Mouse (Mus musculus): Measurements from ENCODE around the gene Usp4.
"Not testable (repeated sequence)": the region's sequence is repeated elsewhere in the genome, so short reads cannot be mapped to it uniquely, and the experiment has no call there.

The Usp4 gene

DNA sequence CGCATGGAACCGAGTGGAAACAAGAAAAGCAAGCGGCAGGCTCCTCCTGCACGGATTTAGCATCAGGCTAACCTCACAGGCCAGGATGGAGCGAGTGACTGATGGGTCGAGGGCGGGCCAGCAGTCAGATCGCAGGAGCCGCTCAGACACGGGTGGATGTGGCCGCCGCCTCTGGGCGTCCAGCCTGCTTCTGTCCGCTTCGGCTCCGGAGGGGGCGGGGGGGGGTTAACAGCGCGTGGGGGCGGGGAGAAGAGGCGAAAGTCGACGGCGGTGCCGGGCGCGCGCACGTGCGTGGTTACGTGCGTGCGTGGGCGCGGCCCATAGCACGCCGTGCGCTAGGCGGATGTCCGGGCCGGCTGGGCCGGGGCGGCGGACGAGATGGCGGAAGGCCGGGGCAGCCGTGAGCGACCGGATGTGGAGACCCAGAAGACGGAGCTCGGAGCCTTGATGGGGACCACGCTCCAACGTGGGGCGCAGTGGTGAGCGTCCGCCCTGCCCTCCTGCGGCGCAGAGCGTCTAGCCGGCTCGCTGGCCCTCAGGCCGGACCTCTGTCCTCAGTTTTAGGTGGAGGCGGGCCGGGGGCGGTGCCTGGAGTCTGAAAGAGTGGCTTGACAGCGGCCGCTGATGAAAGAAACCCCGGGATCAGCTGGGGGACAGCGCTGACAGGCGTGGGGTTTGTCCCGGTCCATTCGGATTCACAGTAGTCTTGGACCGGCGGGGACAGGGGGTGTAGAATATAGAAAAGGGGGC lies at the start of gene Usp4:
Usp4 (plus strand) TSS at position 314 of the 750 bp plus-strand sequence.
- DNase-seq: peak; percentile 99

DNA sequence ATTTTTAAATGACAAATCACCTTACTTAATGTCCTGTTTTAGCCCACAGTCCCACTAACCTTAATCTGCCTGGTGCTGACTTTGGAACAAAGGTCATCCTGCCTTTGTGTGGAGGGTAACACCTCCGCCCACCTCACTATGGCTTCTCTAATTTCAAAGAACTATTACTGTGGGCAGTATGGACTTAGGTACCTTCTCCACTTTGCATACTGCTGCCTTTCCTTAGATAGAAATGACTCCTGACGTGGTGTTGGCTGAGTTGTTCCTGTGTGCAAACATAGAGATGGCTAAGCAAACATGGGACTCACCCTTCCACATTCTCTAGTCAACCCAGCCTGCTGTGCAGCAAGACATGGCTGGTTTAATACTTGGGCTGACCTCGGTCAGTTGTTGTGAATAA lies 45.8 kb upstream of the Usp4 start:
- DNase-seq: no peak

DNA sequence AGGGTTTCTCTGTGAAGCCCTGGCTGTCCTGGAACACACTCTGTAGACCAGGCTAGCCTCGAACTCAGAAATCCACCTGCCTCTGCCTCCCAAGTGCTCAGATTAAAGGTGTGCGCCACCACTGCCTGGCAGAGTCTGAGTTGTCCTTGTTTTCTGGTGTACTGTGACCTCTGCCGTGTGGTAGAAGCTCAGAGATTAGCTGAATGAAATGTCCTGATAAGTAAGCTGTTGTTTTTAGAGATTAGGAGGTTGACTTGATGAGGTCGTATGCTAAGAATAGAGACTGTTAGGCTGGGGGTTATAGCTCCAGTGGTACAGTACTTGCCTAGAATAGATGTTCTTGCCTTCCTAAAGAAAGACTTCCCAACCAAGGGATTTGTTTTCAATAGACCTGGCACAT lies 42.9 kb upstream of the Usp4 start:
- no peak for DNase-seq

GRCm38 (mm10) chr9:108305170-108305569 lies 42.5 kb upstream of the Usp4 start:
- DNase-seq: no peak

DNA sequence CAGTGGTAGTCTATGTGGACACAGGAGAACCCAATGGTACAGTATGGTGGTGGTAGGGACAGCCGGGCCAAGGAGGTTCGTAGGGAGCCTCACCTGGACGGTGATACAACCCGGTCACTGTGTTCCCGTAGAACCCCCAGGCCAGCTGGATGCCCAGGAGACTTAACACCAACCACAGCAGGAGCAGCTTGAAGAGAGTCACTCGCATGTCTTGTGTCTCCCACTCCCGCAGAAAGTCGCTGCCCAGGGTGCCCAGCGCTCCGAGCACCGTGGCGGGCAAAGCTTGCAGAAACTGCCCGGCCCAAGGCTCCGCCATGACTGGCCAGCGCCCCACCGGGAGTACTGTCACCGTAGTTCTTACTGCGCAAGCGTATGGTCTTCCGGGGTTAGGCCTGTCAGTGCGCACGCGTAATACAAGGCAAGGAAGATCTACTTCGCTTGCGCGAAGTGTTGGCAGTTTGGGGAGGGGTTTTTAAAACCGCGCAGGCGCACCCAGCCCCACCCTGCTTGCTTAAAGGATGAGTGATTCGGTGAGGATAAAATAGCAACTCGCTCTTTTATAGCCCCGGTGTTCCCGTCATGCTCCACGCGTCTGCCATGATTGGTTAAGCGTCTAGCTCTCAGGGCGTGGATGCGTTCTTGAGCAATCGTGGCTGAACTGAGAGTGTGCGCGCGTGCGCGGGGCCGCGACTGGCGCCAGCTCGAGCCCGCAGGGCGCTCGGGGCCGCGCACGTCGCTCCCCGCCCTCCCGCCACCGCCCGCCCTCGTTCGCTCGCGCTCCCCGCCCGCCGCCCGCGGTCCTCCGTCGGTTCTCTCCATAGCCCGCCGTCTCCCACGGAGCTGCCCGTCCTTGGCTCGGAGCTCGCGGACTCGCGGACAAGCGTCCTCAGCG lies 41.8 kb upstream of the Usp4 start, which contains the start of the genes Rhoa and Tcta:
Rhoa (plus strand) TSS at position 501 of the 892 bp plus-strand sequence.
Tcta (minus strand) TSS at position 532 of the 892 bp plus-strand sequence.
- DNase-seq: peak; percentile 100

DNA sequence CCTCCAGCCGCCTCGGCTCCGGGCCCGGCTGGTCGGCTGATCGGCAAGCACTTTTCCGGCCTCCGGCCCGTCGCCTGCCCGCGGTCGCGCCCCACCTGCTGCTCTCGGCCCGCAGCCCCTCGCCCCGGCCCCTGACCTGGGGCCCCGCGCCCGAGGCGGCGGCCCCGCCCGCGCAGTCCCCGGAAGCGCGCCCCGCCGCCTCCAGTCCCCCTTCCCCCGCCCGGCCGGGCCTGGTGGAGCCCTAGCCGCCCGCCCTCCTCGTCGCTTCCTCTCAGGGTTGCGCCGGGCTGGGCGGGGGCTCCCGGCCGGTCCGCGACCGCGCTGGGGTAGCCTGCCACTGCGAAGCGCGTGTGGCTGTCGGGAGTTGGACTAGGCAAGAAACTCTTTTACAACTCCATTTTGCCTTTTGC lies 41.1 kb upstream of the Usp4 start:
- peak; percentile 99 for DNase-seq

DNA sequence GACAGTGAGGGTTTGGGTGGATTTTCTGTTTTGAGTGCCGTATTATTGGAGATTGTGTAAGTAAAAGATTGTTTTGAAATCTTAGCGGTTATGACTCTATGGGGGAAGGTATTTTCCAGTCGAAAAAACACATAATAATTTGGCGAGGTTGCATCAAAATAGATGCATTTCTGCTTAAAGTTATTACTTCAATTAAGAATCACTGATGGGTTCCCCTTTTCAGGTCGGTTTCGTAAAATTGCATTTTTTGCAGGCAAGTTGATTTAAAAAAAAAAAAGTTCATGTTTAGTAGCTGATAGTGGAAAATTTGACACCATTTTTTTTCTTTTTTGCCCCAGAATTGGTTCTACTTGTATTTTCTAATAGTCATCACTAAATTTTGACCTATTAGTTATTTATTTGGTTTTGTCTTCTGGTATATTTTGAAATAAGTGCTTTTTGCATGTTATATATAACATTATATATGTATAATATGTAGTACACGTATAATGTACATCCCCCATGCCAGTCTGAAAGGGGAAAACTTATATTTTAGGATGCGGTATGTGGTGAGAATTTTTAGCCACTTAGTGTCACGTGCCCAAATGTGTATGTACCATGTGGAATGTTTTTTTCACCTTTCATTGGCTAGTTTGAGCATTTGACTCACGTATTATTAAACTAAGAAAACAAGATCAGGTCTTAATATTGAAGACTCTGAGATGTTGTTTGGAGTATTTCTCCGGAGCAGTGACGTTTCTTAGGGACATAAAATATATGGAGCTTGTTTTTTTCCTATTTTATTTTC lies 40.4 kb upstream of the Usp4 start:
- no peak for DNase-seq

GRCm38 (mm10) chr9:108308141-108308540 lies 39.5 kb upstream of the Usp4 start:
- no peak for DNase-seq

DNA sequence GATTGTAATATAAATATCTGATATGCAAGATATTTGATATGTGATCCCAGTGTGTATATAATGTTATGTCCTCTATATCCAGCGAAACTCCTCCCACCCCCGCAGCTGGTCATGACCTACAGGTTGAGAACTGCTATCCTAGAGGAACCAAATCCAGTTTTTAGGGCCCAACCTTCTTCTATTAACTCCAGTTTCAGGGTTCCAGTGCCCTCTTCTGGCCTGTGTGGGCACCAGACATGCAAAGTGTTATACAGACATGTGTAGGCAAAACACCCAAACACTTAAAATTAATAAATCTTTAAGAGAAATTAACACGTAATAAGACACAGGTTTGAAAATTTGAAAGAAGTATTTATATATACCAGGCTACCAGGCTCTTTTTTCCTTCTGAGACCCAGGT lies 30.1 kb upstream of the Usp4 start:
- DNase-seq: no peak

- no peak for DNase-seq
Observed at GRCm38 (mm10) chr9:108318462-108318861, 29.2 kb upstream of the Usp4 start.

DNA sequence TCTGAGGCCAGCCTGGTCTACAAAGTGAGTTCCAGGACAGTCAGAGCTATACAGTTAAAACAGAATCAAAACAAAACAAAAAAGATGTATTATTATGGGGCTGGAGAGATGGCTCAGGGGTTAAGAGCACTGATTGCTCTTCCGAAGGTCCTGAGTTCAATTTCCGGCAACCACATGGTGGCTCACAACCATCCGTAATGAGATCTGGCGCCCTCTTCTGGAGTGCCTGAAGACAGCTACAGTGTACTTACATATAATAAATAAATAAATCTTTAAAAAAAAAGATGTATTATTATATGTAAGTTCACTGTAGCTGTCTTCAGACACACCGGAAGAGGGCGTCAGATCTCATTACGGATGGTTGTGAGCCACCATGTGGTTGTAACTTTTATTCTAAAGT lies 25.6 kb upstream of the Usp4 start:
- not testable (repeated sequence) for DNase-seq

GRCm38 (mm10) chr9:108324784-108325183 lies 22.9 kb upstream of the Usp4 start:
- no peak for DNase-seq

- DNase-seq: no peak
Observed at GRCm38 (mm10) chr9:108325811-108326210, 21.8 kb upstream of the Usp4 start.

DNA sequence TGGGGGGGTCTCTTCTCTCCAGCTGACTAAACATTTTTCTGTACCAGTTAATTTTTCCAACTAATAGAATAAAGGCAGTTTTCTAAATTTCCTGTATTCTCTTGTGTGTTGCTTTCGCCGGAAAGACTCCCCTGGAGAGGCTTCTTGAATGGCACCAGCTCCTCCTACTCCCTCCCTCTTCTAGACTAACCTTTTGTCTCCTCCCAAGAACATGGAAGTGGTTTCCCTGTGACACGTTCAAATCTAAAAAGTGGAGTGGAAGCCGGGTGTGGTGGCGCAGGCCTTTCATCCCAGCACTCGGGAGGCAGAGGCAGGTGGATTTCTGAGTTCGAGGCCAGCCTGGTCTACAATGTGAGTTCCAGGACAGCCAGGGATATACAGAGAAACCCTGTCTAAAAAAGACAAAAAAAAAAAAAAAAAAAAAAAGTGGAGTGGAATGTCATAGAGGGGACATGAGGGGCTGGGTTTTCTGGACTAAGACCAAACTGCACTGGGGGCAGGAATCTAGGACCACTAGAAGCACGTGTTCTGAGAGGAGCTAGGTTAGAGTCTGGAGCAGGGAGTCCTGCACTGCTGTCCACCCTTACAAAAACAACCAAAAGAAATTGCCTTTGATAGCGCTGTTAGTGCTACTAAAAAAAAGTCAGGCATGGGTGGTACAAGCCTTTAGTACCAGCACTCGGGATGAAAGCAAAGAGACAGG lies 9.7 kb upstream of the Usp4 start:
- peak; percentile 90 for DNase-seq

GRCm38 (mm10) chr9:108338551-108338885 lies 9.1 kb upstream of the Usp4 start:
- peak; percentile 90 for DNase-seq

- DNase-seq: peak; percentile 100
Observed at GRCm38 (mm10) chr9:108338886-108339781, 8.5 kb upstream of the Usp4 start, which contains the start of gene Gpx1. TSS of gene Gpx1 (plus strand) at chr9:108338903.

DNA sequence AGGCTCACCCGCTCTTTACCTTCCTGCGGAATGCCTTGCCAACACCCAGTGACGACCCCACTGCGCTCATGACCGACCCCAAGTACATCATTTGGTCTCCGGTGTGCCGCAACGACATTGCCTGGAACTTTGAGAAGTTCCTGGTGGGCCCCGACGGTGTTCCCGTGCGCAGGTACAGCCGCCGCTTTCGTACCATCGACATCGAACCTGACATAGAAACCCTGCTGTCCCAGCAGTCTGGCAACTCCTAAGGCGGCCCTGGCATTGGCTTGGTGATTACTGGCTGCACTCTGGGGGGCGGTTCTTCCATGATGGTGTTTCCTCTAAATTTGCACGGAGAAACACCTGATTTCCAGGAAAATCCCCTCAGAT lies 7.8 kb upstream of the Usp4 start:
- peak; percentile 95 for DNase-seq

DNA sequence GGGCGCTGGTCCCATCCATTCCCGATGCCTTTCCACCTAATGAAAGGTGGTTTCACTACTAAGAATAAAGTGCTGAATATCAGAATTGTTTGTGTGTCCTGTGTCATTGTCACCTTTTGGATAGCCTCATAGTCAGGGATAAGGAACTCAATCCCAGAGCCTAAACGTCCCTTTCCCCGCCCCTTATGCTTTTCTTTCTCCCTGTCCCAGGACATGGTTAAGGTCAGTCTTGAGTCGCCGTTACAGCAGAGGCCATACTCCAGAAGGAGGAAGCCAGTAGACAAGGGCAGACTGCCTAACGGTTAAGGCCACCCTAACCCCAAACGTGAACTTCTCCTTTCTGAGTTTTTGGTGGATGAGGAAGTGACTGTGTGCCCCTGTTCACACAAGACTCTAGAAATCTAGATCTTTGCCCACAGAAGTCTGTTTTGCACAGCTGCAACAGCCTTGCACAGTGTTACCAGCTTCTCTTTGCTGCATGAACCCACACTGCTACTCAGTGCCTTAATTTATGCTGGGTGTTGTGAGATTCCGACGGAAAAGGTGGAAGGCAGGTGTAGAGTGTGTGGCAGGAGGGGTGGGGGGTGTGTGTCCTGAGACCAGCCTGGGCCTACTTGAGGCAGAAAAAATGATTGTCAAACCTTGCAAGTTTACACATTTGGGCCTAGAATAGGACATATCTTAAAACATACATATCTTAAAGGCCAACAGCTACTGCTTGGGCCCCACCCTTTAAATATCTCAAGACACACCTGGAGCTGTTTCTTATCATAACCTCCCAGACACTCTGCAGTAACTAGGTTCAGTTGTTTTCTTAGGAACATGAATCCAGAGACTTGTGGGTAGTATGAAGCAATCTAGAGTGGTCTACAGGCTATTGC lies 7.2 kb upstream of the Usp4 start:
- peak; percentile 95 for DNase-seq

DNA sequence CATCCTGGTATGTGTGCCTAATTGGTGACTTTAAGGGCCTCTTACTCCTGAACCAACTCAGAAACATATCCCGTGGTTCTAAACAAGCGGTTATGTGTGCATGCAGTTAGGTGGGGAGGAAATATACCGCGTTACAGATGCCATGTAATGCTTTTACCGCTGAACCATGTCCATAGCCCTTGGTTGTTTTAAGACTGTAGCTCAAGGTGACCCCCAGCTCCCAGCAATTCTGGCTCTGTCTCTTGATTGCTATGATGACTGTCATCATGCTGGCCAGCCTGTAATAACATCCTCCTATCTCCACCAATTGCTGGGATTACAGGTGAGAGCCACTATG lies 6.5 kb upstream of the Usp4 start:
- no peak for DNase-seq

- DNase-seq: no peak
Observed at GRCm38 (mm10) chr9:108341801-108342200, 5.9 kb upstream of the Usp4 start.
